Mouse (Mus musculus) C2C12 (cell line): Measurements from ENCODE around the gene Htr7.

Source experiments
- CTCF ChIP-seq: IDR thresholded peaks from one replicate; pipeline ENCODE4 v1.5.1; 2011; ENCODE audit not compliant: control insufficient read depth, insufficient read depth, insufficient read length
- USF1 ChIP-seq: IDR thresholded peaks from one replicate; pipeline ENCODE4 v1.6.1; 2011; ENCODE audit warnings: low read depth, mild to moderate bottlenecking, control low read depth, moderate library complexity

- TF ChIP-seq CTCF: no peak
- TF ChIP-seq USF1: no peak
Observed at GRCm38 (mm10) chr19:35997384-35997783, 59.9 kb downstream of the Htr7 start.
